Comparison of ENCODE assay signal across 8 mouse cellular contexts in the genomic region with DNA sequence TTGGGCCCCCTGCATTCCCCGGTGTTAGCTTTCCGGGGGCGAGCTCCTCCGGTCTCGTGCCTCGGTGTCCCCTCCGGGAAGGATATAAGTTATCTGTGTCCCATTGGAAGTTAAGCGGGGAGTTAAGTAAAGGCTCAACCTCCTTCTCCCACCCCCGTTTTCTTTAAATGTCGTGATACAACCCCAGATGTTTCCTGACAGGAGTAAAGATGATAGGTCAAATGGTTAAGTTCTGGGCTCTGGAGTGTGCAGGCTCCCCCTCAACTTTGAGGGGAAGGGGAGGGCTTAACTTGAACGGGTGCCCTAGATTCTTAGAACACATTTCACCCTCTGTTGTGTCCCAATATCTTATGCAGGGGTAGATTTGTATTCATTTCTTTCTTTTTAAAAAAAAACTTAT. TPM values are rescaled to one million over a fixed set of nuclear protein-coding genes. Genes with fewer than 3 reads are reported as not detected.
DNase-seq lines count a peak whose midpoint lies in the region; ATAC-seq and TF ChIP-seq lines count a peak whose summit lies in the region.

No protein-coding gene starts in this region.

- H3K9ac ChIP-seq in heart, embryonic 12.5 days, result peak overlapping the region; percentile 92
- H3K9ac ChIP-seq in CH12.LX (ENCODE audit: insufficient read depth, low read depth), result peak overlapping the region; percentile 91
- peak overlapping the region; percentile 91 for H3K9ac ChIP-seq in forebrain, embryonic 14.5 days (ENCODE audit: low read length)
- peak overlapping the region; percentile 94 for H3K9ac ChIP-seq in liver, embryonic 16.5 days (ENCODE audit: low read depth, low read length)

- peak overlapping the region; percentile 91 for H3K4me2 ChIP-seq in heart, embryonic 12.5 days
- H3K4me2 ChIP-seq in CH12.LX (ENCODE audit: insufficient read depth, low read depth, poor library complexity, severe bottlenecking), result peak overlapping the region; percentile 87
- peak overlapping the region; percentile 64 for H3K4me2 ChIP-seq in forebrain, embryonic 14.5 days (ENCODE audit: low read length)
- H3K4me2 ChIP-seq in liver, embryonic 16.5 days (ENCODE audit: low read depth, low read length), result peak overlapping the region; percentile 73

- peak overlapping the region; percentile 77; the same call in 1 of the 2 replicates for H3K27ac ChIP-seq in heart, embryonic 12.5 days (ENCODE audit: poor library complexity, severe bottlenecking)
- no peak overlapping the region for H3K27ac ChIP-seq in CH12.LX (ENCODE audit: insufficient read depth, low read depth)
- H3K27ac ChIP-seq in forebrain, embryonic 14.5 days (ENCODE audit: low read depth, low read length), result no peak overlapping the region
- H3K27ac ChIP-seq in liver, embryonic 16.5 days (ENCODE audit: low read length), result peak overlapping the region; percentile 84; the same call in 1 of the 2 replicates

- in situ Hi-C loops in CH12.LX (cut with MboI; ENCODE audit: low pct_ligation_motif_present, low pct_unique_long_range_greater_than_20kb, low sequenced_read_pairs), result loop anchor here (5.0 kb wide), 1 partner anchor 71 kb away; a partner anchor contains a TSS

- intact Hi-C loops in heart, postnatal 36 days (cut with DNase I), result loop anchor here (2.0 kb wide), 1 partner anchor 22 kb away; no protein-coding TSS in a partner anchor
- intact Hi-C loops in left cerebral cortex, postnatal 10 days (cut with DNase I), result loop anchor here (2.0 to 10.0 kb wide), 2 partner anchors 68 to 634 kb away; a partner anchor contains a TSS

- peaks cover 30% of the 10 kb centered on the region for H3K4me1 ChIP-seq in heart, embryonic 12.5 days (replicated peaks)
- H3K4me1 ChIP-seq in CH12.LX (ENCODE audit: control insufficient read depth in 1 of 2, insufficient read depth in 2 of 2), result peaks cover 3 to 39% of the 10 kb centered on the region in 2 experiments; a peak in 3 of 4 replicates
- H3K4me1 ChIP-seq in forebrain, embryonic 14.5 days (ENCODE audit: control insufficient read depth, insufficient read depth, low read length), result peaks cover 16% of the 10 kb centered on the region
- H3K4me1 ChIP-seq in liver, embryonic 16.5 days (ENCODE audit: control insufficient read depth, low read depth, low read length), result peaks cover 35% of the 10 kb centered on the region

- peak overlapping the region; percentile 94 for H3K4me3 ChIP-seq in heart, embryonic 12.5 days
- H3K4me3 ChIP-seq in CH12.LX (replicated peaks in 1 of 3; ENCODE audit: low read depth in 2 of 3, low read length in 2 of 3, poor library complexity in 1 of 3), result peak overlapping the region; percentile 73 to 93 (median 93)
- peak overlapping the region; percentile 93 for H3K4me3 ChIP-seq in forebrain, embryonic 14.5 days (ENCODE audit: low read depth, low read length)
- H3K4me3 ChIP-seq in liver, embryonic 16.5 days (ENCODE audit: low read depth, low read length), result peak overlapping the region; percentile 91

- no peak for TF ChIP-seq EP300 in CH12.LX (IDR thresholded peaks at IDR 0.05; ENCODE audit: low read length)

- 0% methylated on average over 11 of the region's 11 CpGs for WGBS in heart, embryonic 12.5 days
- 0% methylated on average over 11 of the region's 11 CpGs for WGBS in forebrain, embryonic 14.5 days
- 0% methylated on average over 11 of the region's 11 CpGs for WGBS in liver, embryonic 16.5 days (ENCODE audit: insufficient replicate concordance)

- H3K79me2 ChIP-seq in CH12.LX (replicated peaks; ENCODE audit: control insufficient read depth, extremely low read depth, insufficient read depth, poor library complexity, severe bottlenecking), result peaks cover 72% of the 10 kb centered on the region

- TF ChIP-seq RAD21 in CH12.LX (IDR thresholded peaks at IDR 0.05; ENCODE audit: low read depth, low read length), result no peak

- peaks cover 56% of the 10 kb centered on the region for H3K36me3 ChIP-seq in heart, embryonic 12.5 days
- peaks cover 43 to 62% of the 10 kb centered on the region in 2 experiments for H3K36me3 ChIP-seq in CH12.LX (replicated peaks in 1 of 2; ENCODE audit: control insufficient read depth in 1 of 2, insufficient read depth in 1 of 2, low read length in 1 of 2)
- peaks cover 55% of the 10 kb centered on the region for H3K36me3 ChIP-seq in forebrain, embryonic 14.5 days (ENCODE audit: control insufficient read depth, insufficient read depth, low read length)
- H3K36me3 ChIP-seq in liver, embryonic 16.5 days (ENCODE audit: control insufficient read depth, insufficient read depth), result peaks cover 48% of the 10 kb centered on the region

- DNase-seq in heart, postnatal 36 days, result no peak
- DNase-seq in CH12.LX (ENCODE audit: extremely low read depth), result no peak
- DNase-seq in forebrain, embryonic 14.5 days (ENCODE audit: low spot score), result no peak
- no peak for DNase-seq in layer of hippocampus, postnatal 14 days (ENCODE audit: low spot score in 2 of 2)
- no peak for DNase-seq in left cerebral cortex, postnatal 10 days (ENCODE audit: extremely low spot score in 1 of 2, low spot score in 2 of 2)
- DNase-seq in cerebellum, adult 11-12 months, result no peak

- no peaks in the 10 kb centered on the region for H3K27me3 ChIP-seq in heart, embryonic 12.5 days (replicated peaks)
- no peaks in the 10 kb centered on the region for H3K27me3 ChIP-seq in CH12.LX (replicated peaks)
- H3K27me3 ChIP-seq in forebrain, embryonic 14.5 days (replicated peaks; ENCODE audit: control insufficient read depth, insufficient read depth, low read length), result no peaks in the 10 kb centered on the region
- no peaks in the 10 kb centered on the region for H3K27me3 ChIP-seq in liver, embryonic 16.5 days (ENCODE audit: control insufficient read depth, insufficient read depth, low read depth, low read length)

- no peak for TF ChIP-seq POLR2A in CH12.LX (IDR thresholded peaks at IDR 0.05; ENCODE audit: low read depth, low read length)

- dilution Hi-C loops in CH12.LX (cut with MboI; ENCODE audit: extremely low pct_ligation_motif_present, extremely low pct_unique_long_range_greater_than_20kb, low sequenced_read_pairs), result no loop called here

- no peak for ATAC-seq in heart, embryonic 12.5 days (ENCODE audit: insufficient number of reproducible peaks, low FRiP score)
- ATAC-seq in forebrain, embryonic 14.5 days, result no peak
- ATAC-seq in liver, embryonic 16.5 days (ENCODE audit: low read depth), result no peak

- H3K9me3 ChIP-seq in heart, embryonic 12.5 days (replicated peaks), result no peaks in the 10 kb centered on the region
- H3K9me3 ChIP-seq in CH12.LX (replicated peaks; ENCODE audit: low read length), result no peaks in the 10 kb centered on the region
- no peaks in the 10 kb centered on the region for H3K9me3 ChIP-seq in forebrain, embryonic 14.5 days (replicated peaks; ENCODE audit: control insufficient read depth, low read length)
- no peaks in the 10 kb centered on the region for H3K9me3 ChIP-seq in liver, embryonic 16.5 days (replicated peaks; ENCODE audit: control insufficient read depth, low read length)

- no peak for TF ChIP-seq CTCF in CH12.LX (conservative IDR thresholded peaks at IDR 0.05 in 1 of 2, IDR thresholded peaks at IDR 0.05 in 1 of 2; ENCODE audit: low read depth in 2 of 2, low read length in 2 of 2)

TF ChIP-seq in CH12.LX, 34 proteins besides CTCF, POLR2A, EP300 and RAD21 (continues in another document):
- TF ChIP-seq KAT2A (IDR thresholded peaks at IDR 0.05; ENCODE audit: insufficient replicate concordance, low read length), result no peak
- no peak for TF ChIP-seq ETS1 (conservative IDR thresholded peaks at IDR 0.05; ENCODE audit: low read depth, low read length)
- TF ChIP-seq HCFC1 (IDR thresholded peaks at IDR 0.05; ENCODE audit: low read depth, low read length), result no peak

RNA-seq across cellular contexts. Expression of a gene that starts 0.8 kb away (rescaled TPM):
- 34.6 and 35.2 TPM in 2 replicates for polyA plus RNA-seq in heart, embryonic 12.5 days (2016; fragmentation: Nextera tagmentation; extraction: Ambion mirVana)
- total RNA-seq in heart, postnatal 36 days (2021), result 10 to 100 TPM; 18.2 to 19.6 TPM
- total RNA-seq in CH12.LX (2012; rRNA removed) (44.2 and 52.1 TPM in 2 replicates), CH12.LX (2014; rRNA removed) (59.0 and 62.1 TPM in 2 replicates)
- 49.6 and 53.2 TPM in 2 replicates for polyA plus RNA-seq in CH12.LX (2012; ENCODE audit: insufficient read length, low read depth)
- 37.8 and 38.6 TPM in 2 replicates for polyA plus RNA-seq in forebrain, embryonic 14.5 days (2014; fragmentation: Nextera tagmentation; extraction: Ambion mirVana)
- polyA plus RNA-seq in liver, embryonic 16.5 days (2015; fragmentation: Nextera tagmentation; extraction: Ambion mirVana), result 18.8 and 19.6 TPM in 2 replicates
- 10 to 100 TPM; 24.0 to 25.0 TPM for total RNA-seq in layer of hippocampus, postnatal 14 days (2021)
- 10 to 100 TPM; 25.8 to 28.5 TPM for total RNA-seq in left cerebral cortex, postnatal 10 days (2021)

RNA-seq across cellular contexts. Expression of a gene that starts 0.9 kb away (rescaled TPM):
- polyA plus RNA-seq in heart, embryonic 12.5 days (2016; fragmentation: Nextera tagmentation; extraction: Ambion mirVana), result 102 and 106 TPM in 2 replicates
- 1 to 10 TPM in 1 of 2 experiments, under 1 TPM in 1; 0.95 to 1.1 TPM for total RNA-seq in heart, postnatal 36 days (2021)
- total RNA-seq in CH12.LX (2012; rRNA removed) (88.6 and 103 TPM in 2 replicates), CH12.LX (2014; rRNA removed) (73.6 and 84.4 TPM in 2 replicates)
- 113 and 128 TPM in 2 replicates for polyA plus RNA-seq in CH12.LX (2012; ENCODE audit: insufficient read length, low read depth)
- 61.8 and 74.2 TPM in 2 replicates for polyA plus RNA-seq in forebrain, embryonic 14.5 days (2014; fragmentation: Nextera tagmentation; extraction: Ambion mirVana)
- 118 and 130 TPM in 2 replicates for polyA plus RNA-seq in liver, embryonic 16.5 days (2015; fragmentation: Nextera tagmentation; extraction: Ambion mirVana)
- 1 to 10 TPM; 2.6 to 2.9 TPM for total RNA-seq in layer of hippocampus, postnatal 14 days (2021)
- total RNA-seq in left cerebral cortex, postnatal 10 days (2021), result 1 to 10 TPM; 3.3 to 3.8 TPM

RNA-seq across cellular contexts. Expression of a gene that starts 22.3 kb away (rescaled TPM):
- 0.28 and 0.36 TPM in 2 replicates for polyA plus RNA-seq in heart, embryonic 12.5 days (2016; fragmentation: Nextera tagmentation; extraction: Ambion mirVana)
- under 1 TPM; 0.36 to 0.46 TPM for total RNA-seq in heart, postnatal 36 days (2021)
- 3.8 and 5.3 TPM in 2 replicates for total RNA-seq in CH12.LX (2012; rRNA removed)
- total RNA-seq in CH12.LX (2014; rRNA removed), result 2.9 and 3.3 TPM in 2 replicates
- polyA plus RNA-seq in CH12.LX (2012; ENCODE audit: insufficient read length, low read depth), result 3.7 and 3.8 TPM in 2 replicates
- polyA plus RNA-seq in forebrain, embryonic 14.5 days (2014; fragmentation: Nextera tagmentation; extraction: Ambion mirVana), result 0.10 and 0.28 TPM in 2 replicates
- 0.56 and 0.77 TPM in 2 replicates for polyA plus RNA-seq in liver, embryonic 16.5 days (2015; fragmentation: Nextera tagmentation; extraction: Ambion mirVana)
- under 1 TPM; 0.51 to 0.64 TPM for total RNA-seq in layer of hippocampus, postnatal 14 days (2021)
- total RNA-seq in left cerebral cortex, postnatal 10 days (2021), result under 1 TPM; 0.47 to 0.59 TPM

RNA-seq across cellular contexts. Expression of a gene that starts 25.9 kb away (rescaled TPM):
- 24.3 and 24.5 TPM in 2 replicates for polyA plus RNA-seq in heart, embryonic 12.5 days (2016; fragmentation: Nextera tagmentation; extraction: Ambion mirVana)
- total RNA-seq in heart, postnatal 36 days (2021), result 1 to 10 TPM; 6.8 to 7.1 TPM
- total RNA-seq in CH12.LX (2012; rRNA removed), result 1.1 and 1.5 TPM in 2 replicates
- total RNA-seq in CH12.LX (2014; rRNA removed), result 0.58 and 0.68 TPM in 2 replicates
- polyA plus RNA-seq in CH12.LX (2012; ENCODE audit: insufficient read length, low read depth), result 1.1 and 1.2 TPM in 2 replicates
- 51.5 and 53.1 TPM in 2 replicates for polyA plus RNA-seq in forebrain, embryonic 14.5 days (2014; fragmentation: Nextera tagmentation; extraction: Ambion mirVana)
- polyA plus RNA-seq in liver, embryonic 16.5 days (2015; fragmentation: Nextera tagmentation; extraction: Ambion mirVana), result 136 and 144 TPM in 2 replicates
- 10 to 100 TPM; 24.9 TPM for total RNA-seq in layer of hippocampus, postnatal 14 days (2021)
- total RNA-seq in left cerebral cortex, postnatal 10 days (2021), result 10 to 100 TPM; 15.3 to 15.5 TPM

Comparison
In these comparisons a context has a peak if more than half of its experiments do, and no peak if none do; other contexts are left out.
1. H3K27ac ChIP-seq: peak in heart, embryonic 12.5 days (single experiment) and liver, embryonic 16.5 days (single experiment); none in CH12.LX (single experiment) and forebrain, embryonic 14.5 days (single experiment).
2. RNA of a gene that starts 0.9 kb away (total RNA-seq): 73.6 to 103 TPM in CH12.LX; 3.3 to 3.8 TPM in left cerebral cortex, postnatal 10 days, 2.6 to 2.9 TPM in layer of hippocampus, postnatal 14 days and 0.95 to 1.1 TPM in heart, postnatal 36 days; every median in the first group is over 10 times any median in the second.
3. Peak in every context shown above with its lines, with median percentiles within 50 percentile points of each other: H3K4me2 ChIP-seq, H3K4me3 ChIP-seq and H3K9ac ChIP-seq.